Mouse (Mus musculus): ENCODE data around the gene Moap1. TPM values are rescaled to one million over a fixed set of nuclear protein-coding genes. Genes with fewer than 3 reads are reported as not detected.

Moap1 gene
- 7.2 TPM for polyA plus RNA-seq (2017; shearing (Covaris generic))

GRCm38 (mm10) chr12:102743589-102744574 is at the start of gene Moap1, which contains the start of gene Tmem251:
Moap1 (minus strand) TSS chr12:102743661.
Tmem251 (plus strand) TSS chr12:102743762.

GRCm38 (mm10) chr12:102758403-102758756 is 14.9 kb upstream of the Moap1 start, which contains the start of gene Gm20604:
Gm20604 (minus strand) TSS chr12:102758672.

GRCm38 (mm10) chr12:102757689-102758402 is 14.4 kb upstream of the Moap1 start, which contains the start of the genes Gm28051, Gon7 and Ubr7:
Gm28051 (minus strand) TSS chr12:102757765.
Gon7 (minus strand) TSS chr12:102757803.
Ubr7 (plus strand) TSS chr12:102757967.

GRCm38 (mm10) chr12:102704457-102705198 is 38.8 kb downstream of the Moap1 start, which contains the start of gene Itpk1:
Itpk1 (minus strand) TSS chr12:102704930.

Other genes with a start within 250 kb of the Moap1 start
- not detected for gene Chga, start 188.7 kb downstream of the Moap1 start, polyA plus RNA-seq (2017; shearing (Covaris generic))
- gene Itpk1, start 38.7 kb downstream of the Moap1 start, polyA plus RNA-seq (2017; shearing (Covaris generic)): 52.6 TPM
- 20.0 TPM for gene Tmem251, start 101 bp upstream of the Moap1 start, polyA plus RNA-seq (2017; shearing (Covaris generic))
- gene Gm28051, start 14.1 kb upstream of the Moap1 start, polyA plus RNA-seq (2017; shearing (Covaris generic)): not detected
- gene Gon7, start 14.1 kb upstream of the Moap1 start, polyA plus RNA-seq (2017; shearing (Covaris generic)): 18.6 TPM
- 27.9 TPM for gene Ubr7, start 14.3 kb upstream of the Moap1 start, polyA plus RNA-seq (2017; shearing (Covaris generic))
- gene Gm20604, start 15.0 kb upstream of the Moap1 start, polyA plus RNA-seq (2017; shearing (Covaris generic)): 7.6 TPM
- 24.6 TPM for gene Btbd7, start 134.8 kb upstream of the Moap1 start, polyA plus RNA-seq (2017; shearing (Covaris generic))
- not detected for gene Cox8c, start 155.7 kb upstream of the Moap1 start, polyA plus RNA-seq (2017; shearing (Covaris generic))
- 0.06 TPM for gene Unc79, start 205.2 kb upstream of the Moap1 start, polyA plus RNA-seq (2017; shearing (Covaris generic))

Measured in CD4-positive, CD25-positive, alpha-beta regulatory T cell (primary cell).